Mouse (Mus musculus): ENCODE data around the gene Ap1m2. TPM values are rescaled to one million over a fixed set of nuclear protein-coding genes. Genes with fewer than 3 reads are reported as not detected.
A peak's percentile ranks its signal among the peaks of the same experiment; 100 is the strongest.
"Not testable (repeated sequence)": the region's sequence is repeated elsewhere in the genome, so short reads cannot be mapped to it uniquely, and the experiment has no call there.

Ap1m2 gene
- total RNA-seq, 2 experiments from 2014 or later: not detected

- DNase-seq: not testable (repeated sequence)
These were observed 55.8 kb downstream of the Ap1m2 start for GRCm38 (mm10) chr9:21256349-21256748.

- DNase-seq: no peak
These were observed 57.4 kb downstream of the Ap1m2 start for GRCm38 (mm10) chr9:21254690-21255089.

- DNase-seq: no peak
These were observed 60.9 kb downstream of the Ap1m2 start for GRCm38 (mm10) chr9:21251116-21251735.

- no peak for DNase-seq
These were observed 61.6 kb downstream of the Ap1m2 start for GRCm38 (mm10) chr9:21250509-21250908.

GRCm38 (mm10) chr9:21249629-21250508, 62.3 kb downstream of the Ap1m2 start:
- no peak for DNase-seq

GRCm38 (mm10) chr9:21248326-21248725, 63.8 kb downstream of the Ap1m2 start, which contains the start of gene S1pr5:
S1pr5 (minus strand) TSS chr9:21248443.
- DNase-seq: peak; percentile 55

- DNase-seq: no peak
These were observed 65.8 kb downstream of the Ap1m2 start for GRCm38 (mm10) chr9:21246342-21246741.

GRCm38 (mm10) chr9:21245113-21245487, 67.0 kb downstream of the Ap1m2 start:
- DNase-seq: no peak

- DNase-seq: peak; percentile 31
These were observed 67.6 kb downstream of the Ap1m2 start for GRCm38 (mm10) chr9:21244428-21245112.

Other genes with a start within 250 kb of the Ap1m2 start
- not detected for gene Zglp1, start 245.2 kb downstream of the Ap1m2 start, total RNA-seq (2021)
- gene Gm49373, start 239.2 kb downstream of the Ap1m2 start, total RNA-seq (2021): under 1 TPM; 0.14 to 0.23 TPM
- gene Fdx1l, start 238.7 kb downstream of the Ap1m2 start, total RNA-seq (2021): 10 to 100 TPM; 34.1 to 35.5 TPM
- gene Gm38431, start 220.3 kb downstream of the Ap1m2 start, total RNA-seq (2021): 1 to 10 TPM in 1 of 2 experiments, under 1 TPM in 1; 0.64 to 2.2 TPM
- 10 to 100 TPM; 44.4 to 48.9 TPM for gene Raver1, start 220.3 kb downstream of the Ap1m2 start, total RNA-seq (2021)
- 1 to 10 TPM; 7.7 to 8.2 TPM for gene Tyk2, start 181.1 kb downstream of the Ap1m2 start, total RNA-seq (2021)
- gene Cdc37, start 162.4 kb downstream of the Ap1m2 start, total RNA-seq (2021): 100 to 1,000 TPM; 145 to 158 TPM
- 10 to 100 TPM; 18.7 to 21.1 TPM for gene Pde4a, start 146.6 kb downstream of the Ap1m2 start, total RNA-seq (2021)
- gene Keap1, start 73.0 kb downstream of the Ap1m2 start, total RNA-seq (2021): 10 to 100 TPM; 33.7 to 37.7 TPM
- gene S1pr5, start 63.9 kb downstream of the Ap1m2 start, total RNA-seq (2021): under 1 TPM; 0.17 to 0.29 TPM
- gene Atg4d, start 47.0 kb downstream of the Ap1m2 start, total RNA-seq (2021): 10 to 100 TPM; 53.1 to 59.1 TPM
- 10 to 100 TPM; 18.5 to 21.0 TPM for gene Kri1, start 24.4 kb downstream of the Ap1m2 start, total RNA-seq (2021)
- gene Cdkn2d, start 20.9 kb downstream of the Ap1m2 start, total RNA-seq (2021): 10 to 100 TPM; 49.5 to 54.6 TPM
- gene Slc44a2, start 8.4 kb upstream of the Ap1m2 start, total RNA-seq (2021): 10 to 100 TPM; 63.4 to 65.0 TPM
- 10 to 100 TPM; 79.5 to 80.1 TPM for gene Ilf3, start 55.5 kb upstream of the Ap1m2 start, total RNA-seq (2021)
- gene Qtrt1, start 99.5 kb upstream of the Ap1m2 start, total RNA-seq (2021): 10 to 100 TPM; 11.3 to 13.3 TPM
- 10 to 100 TPM; 83.9 to 86.7 TPM for gene Dnm2, start 112.6 kb upstream of the Ap1m2 start, total RNA-seq (2021)
- 10 to 100 TPM; 38.6 to 46.3 TPM for gene Tmed1, start 197.9 kb upstream of the Ap1m2 start, total RNA-seq (2021)
- gene AB124611, start 213.8 kb upstream of the Ap1m2 start, total RNA-seq (2021): 1 to 10 TPM in 1 of 2 experiments, under 1 TPM in 1; 0.95 to 1.1 TPM
- 10 to 100 TPM; 70.5 to 79.0 TPM for gene Carm1, start 234.6 kb upstream of the Ap1m2 start, total RNA-seq (2021)

All from heart, postnatal 4 days (tissue).